Mouse (Mus musculus) hindbrain, postnatal 0 days (tissue): ENCODE data around the gene Hist2h2ab. TPM values are rescaled to one million over a fixed set of nuclear protein-coding genes. Genes with fewer than 3 reads are reported as not detected.

Experiments used
- ATAC-seq: fragments of 200-750 bp; cut with Nextera tagmentation; 2 replicates; pipeline ENCODE4 v1.8.0; 2017; ENCODE audit warnings: mild to moderate bottlenecking, moderate TSS enrichment, moderate library complexity
- DNase-seq: peaks from one replicate; pipeline ENCODE4 v3.0.0-alpha.2; 2015; ENCODE audit warnings: low spot score
- H3K27ac ChIP-seq: fragments of 300-500 bp; sonication (generic); 2 replicates; pipeline ENCODE4 v1.5.1; 2014; ENCODE audit warnings: mild to moderate bottlenecking
- H3K27me3 ChIP-seq: fragments of 300-500 bp; sonication (generic); 2 replicates; pipeline ENCODE4 v1.6.1; 2014; ENCODE audit warnings: low read length, mixed read lengths; ENCODE audit not compliant: insufficient read depth
- H3K36me3 ChIP-seq: fragments of 300-500 bp; sonication (generic); 2 replicates; pipeline ENCODE4 v1.6.1; 2014; ENCODE audit warnings: low read length, mixed read lengths; ENCODE audit not compliant: insufficient read depth
- H3K4me1 ChIP-seq: fragments of 300-500 bp; sonication (generic); 2 replicates; pipeline ENCODE4 v1.6.1; 2014; ENCODE audit warnings: antibody characterized with exemption, low read length, mixed read lengths; ENCODE audit not compliant: insufficient read depth
- H3K4me2 ChIP-seq: fragments of 300-500 bp; sonication (generic); 2 replicates; pipeline ENCODE4 v1.6.1; 2014; ENCODE audit warnings: low read depth, mild to moderate bottlenecking, low read length, moderate library complexity, mixed read lengths
- H3K4me3 ChIP-seq: fragments of 300-500 bp; sonication (generic); 2 replicates; pipeline ENCODE4 v1.5.1; 2014; ENCODE audit warnings: low read length
- H3K9ac ChIP-seq: fragments of 300-500 bp; sonication (generic); replicated peaks from 2 replicates; pipeline ENCODE4 v1.6.1; 2014; ENCODE audit warnings: mild to moderate bottlenecking, low read length, moderate library complexity, mixed read lengths
- H3K9me3 ChIP-seq: fragments of 300-500 bp; sonication (generic); 2 replicates; pipeline ENCODE4 v1.6.1; 2016; ENCODE audit warnings: low read length, mixed read lengths
- CTCF ChIP-seq: IDR thresholded peaks from 2 replicates; pipeline ENCODE4 v1.5.1; 2016; ENCODE audit warnings: antibody characterized with exemption, control low read depth, low read depth
- WGBS: fragments of 180-500 bp; shearing (Covaris S2); extraction: QIAGEN DNeasy Blood & Tissue Kit; methylation state at CpG from one replicate; pipeline ENCODE4 v1.1.7; 2014; 5-methylcytosine and 5-hydroxymethylcytosine counted together
- polyA plus RNA-seq: library from polyadenylated mRNA; unstranded; fragments of >200 nt; fragmentation: Nextera tagmentation; extraction: Ambion mirVana; gene quantifications from 2 replicates; pipeline ENCODE4 v1.2.1, GENCODE M21; 2015
- total RNA-seq: library from RNA; depleted of rRNA; stranded (reverse); fragments of >200 nt; gene quantifications from 2 replicates; pipeline ENCODE4 v1.2.3, GENCODE M21; 2014

The Hist2h2ab gene
- total and polyA plus RNA-seq, 2 experiments from 2014 or later, result 161 TPM; not detected in 1

- ATAC-seq (no peak), DNase-seq (peak; percentile 18)
- Histone ChIP-seq H3K27ac (peak overlapping the region; percentile 89), H3K9ac (peak overlapping the region; percentile 74), H3K36me3 (peaks cover 14% of the 10 kb centered on the region), H3K27me3 (no peaks in the 10 kb centered on the region), H3K4me3 (peak overlapping the region; percentile 70), H3K9me3 (no peaks in the 10 kb centered on the region), H3K4me1 (peaks cover 13% of the 10 kb centered on the region; the same call in 1 of the 2 replicates), H3K4me2 (peak overlapping the region; percentile 69)
- no peak for TF ChIP-seq CTCF
- 30% methylated on average over 4 of the region's 4 CpGs for WGBS
Observed at GRCm38 (mm10) chr3:96182382-96182776, 37.3 kb upstream of the Hist2h2ab start.

- H3K9me3 ChIP-seq, result no peaks in the 10 kb centered on the region
- H3K27me3 ChIP-seq, result no peaks in the 10 kb centered on the region
- H3K4me2 ChIP-seq, result no peak overlapping the region
- H3K4me1 ChIP-seq, result 0 out of 2 replicates have a peak, but pooled peaks cover 8% of the 10 kb centered on the region
- H3K36me3 ChIP-seq, result peaks cover 38% of the 10 kb centered on the region; the same call in 1 of the 2 replicates
- H3K9ac ChIP-seq, result no peak overlapping the region
- no peak overlapping the region for H3K27ac ChIP-seq
- WGBS, result 67% methylated on average over 12 of the region's 12 CpGs
- ATAC-seq (no peak), DNase-seq (no peak)
- no peak overlapping the region for H3K4me3 ChIP-seq
- TF ChIP-seq CTCF, result no peak
Observed at GRCm38 (mm10) chr3:96192977-96193376, 26.7 kb upstream of the Hist2h2ab start.

GRCm38 (mm10) chr3:96194966-96195365 is 24.7 kb upstream of the Hist2h2ab start:
- H3K4me2 ChIP-seq, result no peak overlapping the region
- no peak overlapping the region for H3K27ac ChIP-seq
- H3K4me1 ChIP-seq, result 0 out of 2 replicates have a peak, but pooled peaks cover 8% of the 10 kb centered on the region
- ATAC-seq (no peak), DNase-seq (no peak)
- no peak overlapping the region for H3K9ac ChIP-seq
- H3K36me3 ChIP-seq, result peaks cover 29% of the 10 kb centered on the region; the same call in 1 of the 2 replicates
- no peak for TF ChIP-seq CTCF
- no peaks in the 10 kb centered on the region for H3K27me3 ChIP-seq
- no peak overlapping the region for H3K4me3 ChIP-seq
- 89% methylated on average over 10 of the region's 10 CpGs for WGBS
- H3K9me3 ChIP-seq, result no peaks in the 10 kb centered on the region

GRCm38 (mm10) chr3:96195616-96196313 is 23.9 kb upstream of the Hist2h2ab start:
- peak; percentile 34; the same call in 1 of the 2 replicates for TF ChIP-seq CTCF
- DNase-seq (no peak), ATAC-seq (no peak)
- peak overlapping the region; percentile 66; the same call in 1 of the 2 replicates for H3K4me2 ChIP-seq
- H3K9me3 ChIP-seq, result no peaks in the 10 kb centered on the region
- H3K4me1 ChIP-seq, result 0 out of 2 replicates have a peak, but pooled peaks cover 8% of the 10 kb centered on the region
- H3K4me3 ChIP-seq, result no peak overlapping the region
- H3K27me3 ChIP-seq, result no peaks in the 10 kb centered on the region
- peaks cover 22% of the 10 kb centered on the region; the same call in 1 of the 2 replicates for H3K36me3 ChIP-seq
- H3K27ac ChIP-seq, result no peak overlapping the region
- no peak overlapping the region for H3K9ac ChIP-seq
- WGBS, result 93% methylated on average over 11 of the region's 11 CpGs

GRCm38 (mm10) chr3:96196437-96197128 is 23.1 kb upstream of the Hist2h2ab start:
- TF ChIP-seq CTCF, result no peak
- Histone ChIP-seq H3K4me1 (0 out of 2 replicates have a peak, but pooled peaks cover 8% of the 10 kb centered on the region), H3K9ac (peak overlapping the region; percentile 73), H3K36me3 (peaks cover 14% of the 10 kb centered on the region; the same call in 1 of the 2 replicates), H3K27ac (peak overlapping the region; percentile 97), H3K4me2 (peak overlapping the region; percentile 66), H3K9me3 (no peaks in the 10 kb centered on the region), H3K27me3 (no peaks in the 10 kb centered on the region), H3K4me3 (peak overlapping the region; percentile 55)
- WGBS, result 20% methylated on average over 27 of the region's 27 CpGs
- ATAC-seq, result peak; percentile 14; the same call in 1 of the 2 replicates
- DNase-seq, result no peak

- under 1% methylated on average over 50 of the region's 50 CpGs for WGBS
- peak overlapping the region; percentile 97 for H3K27ac ChIP-seq
- H3K9ac ChIP-seq, result peak overlapping the region; percentile 73
- ATAC-seq, result peak; percentile 93
- DNase-seq, result peak; percentile 96
- 0 out of 2 replicates have a peak, but pooled peaks cover 8% of the 10 kb centered on the region for H3K4me1 ChIP-seq
- no peaks in the 10 kb centered on the region for H3K9me3 ChIP-seq
- H3K36me3 ChIP-seq, result peaks cover 14% of the 10 kb centered on the region; the same call in 1 of the 2 replicates
- H3K4me2 ChIP-seq, result peak overlapping the region; percentile 66
- H3K27me3 ChIP-seq, result no peaks in the 10 kb centered on the region
- peak; percentile 55 for TF ChIP-seq CTCF
- H3K4me3 ChIP-seq, result peak overlapping the region; percentile 55
Observed at GRCm38 (mm10) chr3:96197129-96197749, 22.4 kb upstream of the Hist2h2ab start.
